Mouse (Mus musculus): Measurements from ENCODE around the gene Spag9. TPM values are rescaled to one million over a fixed set of nuclear protein-coding genes. Genes with fewer than 3 reads are reported as not detected.

The Spag9 gene
- total RNA-seq, 1 experiment from 2014 or later, result 87.9 TPM

DNA sequence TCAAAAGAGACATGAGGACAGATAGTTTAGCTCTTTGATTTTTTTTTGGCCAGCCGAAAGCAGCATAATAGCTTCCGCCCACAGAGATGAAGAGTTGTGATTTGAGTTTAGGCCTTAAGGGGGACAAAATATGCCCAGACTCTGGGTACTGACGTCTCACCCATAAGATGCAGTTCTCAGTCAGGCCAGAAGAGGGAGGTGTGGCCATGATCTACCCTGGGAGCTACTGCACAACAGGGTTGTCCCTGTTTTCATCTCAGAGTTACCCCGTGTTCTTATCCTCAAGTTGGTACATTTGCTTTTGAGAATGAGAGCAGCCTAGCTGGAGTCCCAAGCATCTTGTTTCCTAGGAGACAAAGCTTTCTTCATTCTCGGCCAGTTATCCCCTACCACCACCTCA is 132.1 kb downstream of the Spag9 start:
- peak; percentile 96 for ATAC-seq (replicated peaks; ENCODE audit: low read depth, poor library complexity, severe bottlenecking)

DNA sequence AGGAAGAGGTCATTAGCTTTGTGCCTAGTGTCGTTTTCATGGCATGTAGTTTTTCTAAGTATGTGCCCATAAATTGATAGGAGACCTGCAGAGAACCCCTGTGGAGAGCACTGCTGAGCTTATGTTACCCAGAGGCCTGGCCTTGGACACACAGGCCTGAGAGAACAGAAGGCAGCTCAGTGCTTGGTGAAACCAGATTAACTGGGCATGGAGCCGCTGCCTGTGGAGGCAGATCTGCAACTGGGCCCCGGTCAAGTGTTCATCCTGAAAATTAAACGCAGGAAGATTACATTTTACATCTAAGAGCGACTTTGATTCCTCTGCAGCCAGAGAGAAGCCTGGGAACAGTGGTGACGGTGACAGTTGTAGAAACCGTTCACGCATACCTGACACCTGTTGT is 132.6 kb downstream of the Spag9 start:
- ATAC-seq (replicated peaks; ENCODE audit: low read depth, poor library complexity, severe bottlenecking), result no peak

DNA sequence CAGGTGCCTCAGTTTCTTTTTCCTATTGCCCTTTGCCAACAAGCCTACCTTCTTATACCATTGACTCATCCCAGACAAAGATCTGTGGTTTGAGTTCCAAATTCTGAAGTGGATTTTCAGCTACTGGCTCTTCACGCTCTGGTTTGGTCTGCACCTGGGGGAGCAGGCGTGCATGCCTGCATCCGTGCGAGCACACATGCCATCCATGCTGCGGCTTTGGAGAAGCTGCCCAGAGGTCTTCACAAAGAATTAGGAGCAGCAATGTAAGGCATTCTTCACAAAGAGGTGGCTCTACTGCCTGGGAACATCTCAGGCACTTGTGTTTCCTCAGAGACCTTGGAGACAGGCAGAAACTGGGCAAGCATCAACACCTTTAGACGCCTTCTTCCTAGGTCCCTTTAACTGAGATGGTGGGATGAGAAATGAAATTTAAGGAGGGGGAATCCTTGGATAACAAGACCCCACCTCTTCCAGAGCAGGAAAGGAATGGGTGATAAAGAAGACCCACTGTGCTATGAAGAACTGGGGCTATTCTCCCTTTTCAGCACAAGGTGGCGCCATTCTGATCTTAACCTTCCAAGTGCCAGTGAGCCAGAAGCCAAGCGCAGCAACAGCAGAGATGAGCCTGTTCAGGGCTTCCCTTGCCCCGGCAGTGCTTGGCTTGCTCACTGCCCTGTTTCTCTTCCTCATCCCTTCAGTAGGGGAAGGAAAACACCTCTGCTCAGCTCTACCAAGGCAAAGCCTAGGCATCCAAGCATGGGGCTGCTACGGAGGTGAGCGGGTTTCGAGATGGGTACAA is 133.6 kb downstream of the Spag9 start:
- ATAC-seq (replicated peaks; ENCODE audit: low read depth, poor library complexity, severe bottlenecking), result peak; percentile 70

- no peak for ATAC-seq (replicated peaks; ENCODE audit: low read depth, poor library complexity, severe bottlenecking)
Observed at GRCm38 (mm10) chr11:94130118-94131095, 134.5 kb downstream of the Spag9 start.

DNA sequence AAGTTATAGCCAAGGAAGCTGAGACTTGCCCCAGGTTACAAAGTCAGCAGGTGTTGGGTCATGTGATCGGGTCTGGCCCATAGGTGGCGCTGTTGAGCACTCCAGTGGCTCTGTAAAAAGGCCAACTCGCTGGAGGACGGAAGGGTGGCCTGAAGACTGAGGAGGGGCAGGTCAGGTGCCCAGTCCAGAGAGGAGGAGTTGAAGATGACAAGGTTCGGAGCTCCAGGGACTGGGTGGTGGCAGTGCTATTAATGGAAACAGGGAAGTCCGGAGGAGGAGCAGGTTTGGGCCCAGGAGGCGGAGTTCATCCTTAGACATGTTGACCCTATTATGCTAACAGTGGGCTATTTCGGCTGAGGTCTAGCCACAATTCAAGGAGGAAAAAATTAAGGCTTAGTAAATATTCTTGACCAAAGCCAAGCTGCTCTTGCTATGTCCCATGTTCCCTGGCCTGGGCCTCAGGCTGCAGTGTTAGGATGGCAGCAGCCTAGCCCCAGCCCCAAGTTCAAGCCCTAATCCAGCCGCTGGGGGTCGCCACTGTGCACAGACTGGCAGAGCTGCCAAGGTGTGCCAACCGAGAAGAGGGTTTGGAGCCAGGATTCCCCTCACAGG is 137.6 kb downstream of the Spag9 start:
- ATAC-seq (replicated peaks; ENCODE audit: low read depth, poor library complexity, severe bottlenecking), result peak; percentile 77

- ATAC-seq (replicated peaks; ENCODE audit: low read depth, poor library complexity, severe bottlenecking), result no peak
Observed at GRCm38 (mm10) chr11:94134076-94134838, 138.4 kb downstream of the Spag9 start.

DNA sequence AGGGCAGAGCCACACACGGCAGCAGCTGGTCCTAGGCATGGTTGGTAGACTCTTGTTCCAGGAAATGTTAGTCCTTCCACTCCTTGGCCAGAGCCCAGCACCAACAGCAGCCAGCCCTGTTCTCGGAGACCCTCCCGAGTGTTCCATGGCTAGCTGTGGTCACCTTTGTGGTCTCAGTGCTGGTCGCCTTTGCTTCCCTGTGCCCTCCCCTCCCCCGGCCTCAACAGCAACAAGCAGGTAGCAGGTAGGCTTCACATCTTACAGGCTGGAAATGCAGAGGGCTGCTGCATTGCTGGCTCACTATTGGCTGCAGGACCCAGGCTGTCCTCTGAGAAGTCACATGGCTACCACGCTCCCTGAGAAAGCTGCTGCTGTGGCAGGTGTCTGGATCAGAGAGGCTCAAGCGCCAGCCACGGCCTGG is 139.7 kb downstream of the Spag9 start:
- no peak for ATAC-seq (replicated peaks; ENCODE audit: low read depth, poor library complexity, severe bottlenecking)

GRCm38 (mm10) chr11:94136656-94137055 is 140.8 kb downstream of the Spag9 start:
- ATAC-seq (replicated peaks; ENCODE audit: low read depth, poor library complexity, severe bottlenecking), result no peak

DNA sequence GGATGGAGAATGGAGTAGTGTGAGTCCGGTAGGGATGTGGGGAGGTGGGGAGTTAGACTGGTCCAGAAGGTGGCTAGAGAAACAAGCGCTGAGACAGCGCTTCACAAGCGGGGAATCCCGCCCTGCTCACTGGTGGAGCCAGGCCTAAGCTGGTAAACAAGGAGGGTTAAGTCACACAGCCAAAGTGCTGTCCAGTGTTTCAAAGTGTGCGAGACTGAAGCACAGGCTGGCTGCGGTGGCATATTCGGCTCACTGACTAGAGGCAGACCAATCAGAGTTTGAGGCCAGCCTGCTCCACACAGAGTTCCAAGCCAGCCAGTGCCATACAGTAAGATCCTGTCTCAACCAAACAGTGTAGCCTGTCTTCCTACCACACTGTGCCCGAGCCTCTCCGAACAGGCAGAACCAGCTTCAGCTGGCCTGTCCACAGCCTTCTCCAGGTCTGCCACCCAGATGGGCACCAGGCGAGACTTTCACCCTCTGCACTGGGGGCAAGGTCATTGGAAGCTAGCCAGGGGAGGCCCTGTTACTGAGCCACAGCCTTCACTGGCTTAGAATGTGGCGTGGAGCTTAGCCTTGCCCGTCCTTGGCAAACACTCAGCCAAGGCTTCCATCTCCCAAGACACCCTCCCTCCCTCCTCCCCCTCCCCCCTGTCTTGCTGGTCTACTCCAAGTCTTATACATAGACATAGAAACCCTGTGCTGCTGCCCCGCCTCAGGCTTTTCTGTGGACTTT is 141.6 kb downstream of the Spag9 start:
- ATAC-seq (replicated peaks; ENCODE audit: low read depth, poor library complexity, severe bottlenecking), result no peak

GRCm38 (mm10) chr11:94138411-94139231 is 142.7 kb downstream of the Spag9 start:
- ATAC-seq (replicated peaks; ENCODE audit: low read depth, poor library complexity, severe bottlenecking), result no peak

DNA sequence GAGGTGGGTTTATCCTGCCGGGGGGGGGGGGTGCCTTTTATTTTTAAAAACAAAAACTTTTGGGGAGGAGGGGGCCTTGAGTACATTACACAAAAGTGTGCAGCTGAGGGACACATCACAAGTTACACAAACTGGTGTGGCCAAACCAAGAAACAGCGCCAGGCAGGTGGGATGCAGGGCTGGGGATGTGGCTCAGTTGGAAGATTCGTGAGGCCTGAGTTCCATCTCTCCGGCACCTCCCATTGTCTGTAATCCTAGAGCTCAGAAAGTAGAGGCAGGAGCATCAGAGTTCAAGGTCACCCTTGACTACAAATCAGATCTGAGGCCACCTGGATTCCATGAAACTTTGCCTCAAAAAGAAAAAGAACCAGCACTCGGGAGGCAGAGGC is 143.3 kb downstream of the Spag9 start:
- ATAC-seq (replicated peaks; ENCODE audit: low read depth, poor library complexity, severe bottlenecking), result no peak

GRCm38 (mm10) chr11:94140540-94140939 is 144.6 kb downstream of the Spag9 start:
- ATAC-seq (replicated peaks; ENCODE audit: low read depth, poor library complexity, severe bottlenecking), result no peak

DNA sequence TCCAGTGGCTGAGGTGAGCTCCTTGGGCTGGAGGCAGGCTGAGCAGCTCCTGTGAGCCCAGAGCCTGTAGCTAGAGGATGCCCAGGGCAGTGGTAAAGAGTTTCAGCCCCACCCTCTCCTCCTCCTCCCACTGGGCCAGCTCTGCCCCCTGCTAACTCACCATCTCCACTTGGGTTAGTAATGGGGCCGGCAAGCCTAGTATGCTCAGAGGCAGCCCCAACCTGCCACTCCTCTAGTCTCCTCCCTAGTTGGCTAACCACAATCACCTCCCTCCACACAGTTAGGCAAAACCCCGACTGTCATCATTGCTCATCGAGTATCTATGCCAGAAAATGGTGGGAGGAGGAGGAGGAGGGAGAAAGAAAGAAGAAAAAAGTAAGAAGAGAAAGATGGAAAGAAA is 145.7 kb downstream of the Spag9 start:
- 0 out of 2 replicates have a peak, but pooled peaks have one; percentile 20 for ATAC-seq (replicated peaks; ENCODE audit: low read depth, poor library complexity, severe bottlenecking)

DNA sequence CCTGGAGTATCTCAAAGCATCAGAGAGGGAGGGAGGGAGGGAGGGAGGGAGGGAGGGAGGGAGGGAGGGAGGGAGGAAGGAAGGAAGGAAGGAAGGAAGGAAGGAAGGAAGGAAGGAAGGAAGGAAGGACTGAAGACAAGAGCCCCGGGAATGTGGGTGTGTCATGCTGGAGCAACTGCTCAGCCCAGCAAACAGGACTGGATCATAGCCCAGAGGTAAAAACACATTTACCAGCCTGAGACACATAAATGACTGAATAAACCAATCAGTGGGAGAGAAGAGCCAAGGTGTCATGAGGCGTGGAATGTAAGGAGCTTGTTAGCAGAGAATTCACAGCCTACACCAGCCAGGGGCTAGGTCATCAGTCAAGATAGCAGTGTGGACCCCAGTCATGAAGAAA is 147.4 kb downstream of the Spag9 start:
- no peak for ATAC-seq (replicated peaks; ENCODE audit: low read depth, poor library complexity, severe bottlenecking)

GRCm38 (mm10) chr11:94144771-94145539 is 149.1 kb downstream of the Spag9 start:
- ATAC-seq (replicated peaks; ENCODE audit: low read depth, poor library complexity, severe bottlenecking), result peak; percentile 79

GRCm38 (mm10) chr11:94146049-94146605 is 150.2 kb downstream of the Spag9 start:
- ATAC-seq (replicated peaks; ENCODE audit: low read depth, poor library complexity, severe bottlenecking), result no peak

DNA sequence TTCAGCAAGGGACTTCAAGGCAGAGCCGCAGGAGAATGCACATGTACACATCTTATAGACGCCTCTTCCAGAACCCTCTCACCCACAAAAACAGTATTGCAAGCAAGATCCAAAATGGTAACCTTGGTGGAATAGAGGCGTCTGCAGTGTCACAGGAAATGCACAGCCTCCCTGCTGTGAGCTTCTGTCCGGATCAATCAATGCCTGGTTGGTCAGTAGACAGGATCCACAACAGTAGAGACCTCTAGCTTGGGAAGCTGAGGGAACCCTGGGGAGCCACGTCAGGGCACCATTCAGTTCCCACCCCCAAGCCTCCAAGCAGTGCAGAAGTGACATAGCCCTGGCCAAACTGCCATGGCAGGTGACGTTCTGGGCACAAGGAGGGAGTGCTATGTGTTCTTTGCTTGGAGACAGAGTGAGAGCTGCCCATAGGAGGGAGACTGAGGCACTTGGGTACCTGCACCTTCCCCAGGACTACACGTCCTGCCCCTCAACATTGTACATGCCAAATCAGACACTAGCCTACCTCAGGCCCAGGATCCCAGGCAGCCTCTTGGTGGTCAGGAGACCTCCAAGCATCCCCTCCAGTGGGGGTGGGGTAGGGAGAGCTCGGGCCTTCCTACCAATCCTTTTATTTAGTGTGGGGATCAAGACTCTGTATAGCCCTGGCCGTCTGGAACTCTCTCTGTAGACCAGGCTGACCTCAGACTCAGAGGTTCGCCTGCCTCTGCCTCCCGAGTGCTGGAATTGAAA is 151.0 kb downstream of the Spag9 start:
- no peak for ATAC-seq (replicated peaks; ENCODE audit: low read depth, poor library complexity, severe bottlenecking)

Data from common myeloid progenitor, adult 5-6 weeks (primary cell).